Mouse (Mus musculus) lung, postnatal 0 days (tissue): ENCODE measurements at regions not wholly inside any gene's neighbourhood (a gene's known extent, or its start where the extent isn't known, plus 50 kb on each side); places are given as distances from the start of the nearest gene placed in this dataset.

ENCODE experiments used
- ATAC-seq: fragments of 200-750 bp; cut with Nextera tagmentation; 2 replicates; pipeline ENCODE4 v1.8.0; 2017; ENCODE audit warnings: moderate library complexity
- DNase-seq: peaks from one replicate; pipeline ENCODE4 v3.0.0-alpha.2; 2016; ENCODE audit warnings: low spot score
- H3K27ac ChIP-seq: fragments of 300-500 bp; sonication (generic); 2 replicates; pipeline ENCODE4 v1.5.1; 2014; ENCODE audit warnings: antibody characterized with exemption, mild to moderate bottlenecking, low read length, mixed read lengths
- H3K27me3 ChIP-seq: fragments of 300-500 bp; sonication (generic); replicated peaks from 2 replicates; pipeline ENCODE4 v1.6.1; 2014; ENCODE audit warnings: low read length, mixed read lengths; ENCODE audit not compliant: insufficient read depth
- H3K36me3 ChIP-seq: fragments of 300-500 bp; sonication (generic); 2 replicates; pipeline ENCODE4 v1.6.1; 2014; ENCODE audit warnings: low read length, mixed read lengths; ENCODE audit not compliant: insufficient read depth
- H3K4me1 ChIP-seq: fragments of 300-500 bp; sonication (generic); 2 replicates; pipeline ENCODE4 v1.6.1; 2014; ENCODE audit warnings: antibody characterized with exemption, low read depth, low read length, mixed read lengths; ENCODE audit not compliant: insufficient read depth
- H3K4me2 ChIP-seq: fragments of 300-500 bp; sonication (generic); replicated peaks from 2 replicates; pipeline ENCODE4 v1.6.1; 2014; ENCODE audit warnings: low read depth, mild to moderate bottlenecking, low read length, moderate library complexity, mixed read lengths
- H3K4me3 ChIP-seq: fragments of 300-500 bp; sonication (generic); 2 replicates; pipeline ENCODE4 v1.5.1; 2014; ENCODE audit warnings: low read depth, low read length
- H3K9ac ChIP-seq: fragments of 300-500 bp; sonication (generic); replicated peaks from 2 replicates; pipeline ENCODE4 v1.6.1; 2014; ENCODE audit warnings: low read depth, mild to moderate bottlenecking
- H3K9me3 ChIP-seq: fragments of 300-500 bp; sonication (generic); 2 replicates; pipeline ENCODE4 v1.6.1; 2016; ENCODE audit warnings: low read length, mixed read lengths
- CTCF ChIP-seq: IDR thresholded peaks from 2 replicates; pipeline ENCODE4 v1.5.1; 2016; ENCODE audit warnings: antibody characterized with exemption, mild to moderate bottlenecking
- EP300 ChIP-seq: IDR thresholded peaks from 2 replicates; pipeline ENCODE4 v1.6.1; 2016; ENCODE audit warnings: antibody characterized with exemption, mild to moderate bottlenecking, control low read depth
- WGBS: fragments of 180-500 bp; shearing (Covaris S2); extraction: QIAGEN DNeasy Blood & Tissue Kit; methylation state at CpG from one replicate; pipeline ENCODE4 v1.1.7; 2014; 5-methylcytosine and 5-hydroxymethylcytosine counted together

GRCm38 (mm10) chr15:41347221-41347620, 1213.1 kb downstream of the 9330182O14Rik start:
- WGBS = 89% methylated on average over 5 of the region's 5 CpGs
- no peak for ATAC-seq
- TF ChIP-seq EP300 = no peak
- TF ChIP-seq CTCF = no peak

GRCm38 (mm10) chr15:41352129-41352528, 1218.0 kb downstream of the 9330182O14Rik start:
- no peak overlapping the region for H3K4me2 ChIP-seq
- no peak for ATAC-seq
- no peaks in the 10 kb centered on the region for H3K36me3 ChIP-seq
- no peak for TF ChIP-seq CTCF
- no peak for TF ChIP-seq EP300
- no peak for DNase-seq
- 43% methylated on average over 1 of the region's 2 CpGs for WGBS
- H3K4me1 ChIP-seq = no peaks in the 10 kb centered on the region
- no peaks in the 10 kb centered on the region for H3K27me3 ChIP-seq
- no peak overlapping the region for H3K9ac ChIP-seq
- no peaks in the 10 kb centered on the region for H3K9me3 ChIP-seq
- H3K27ac ChIP-seq = no peak overlapping the region
- no peak overlapping the region for H3K4me3 ChIP-seq

More at GRCm38 (mm10) chr15:41347221-41347620, 1213.1 kb downstream of the 9330182O14Rik start:
- Histone ChIP-seq H3K36me3 (no peaks in the 10 kb centered on the region), H3K27me3 (no peaks in the 10 kb centered on the region), H3K9ac (no peak overlapping the region), H3K4me1 (no peaks in the 10 kb centered on the region), H3K4me2 (no peak overlapping the region), H3K27ac (no peak overlapping the region), H3K9me3 (no peaks in the 10 kb centered on the region), H3K4me3 (no peak overlapping the region)
- no peak for DNase-seq

- H3K27me3 ChIP-seq = no peaks in the 10 kb centered on the region
- H3K36me3 ChIP-seq = no peaks in the 10 kb centered on the region
- DNase-seq = no peak
- H3K4me2 ChIP-seq = no peak overlapping the region
- no peaks in the 10 kb centered on the region for H3K9me3 ChIP-seq
- H3K27ac ChIP-seq = no peak overlapping the region
- 78% methylated on average over 4 of the region's 4 CpGs for WGBS
- no peak overlapping the region for H3K9ac ChIP-seq
- no peak for TF ChIP-seq CTCF
- no peak for TF ChIP-seq EP300
- H3K4me3 ChIP-seq = no peak overlapping the region
- ATAC-seq = no peak
- H3K4me1 ChIP-seq = no peaks in the 10 kb centered on the region
Observed at GRCm38 (mm10) chr15:41359276-41359675, 1225.1 kb downstream of the 9330182O14Rik start.

- Histone ChIP-seq H3K4me1 (no peaks in the 10 kb centered on the region), H3K9me3 (no peaks in the 10 kb centered on the region), H3K4me2 (no peak overlapping the region), H3K27ac (no peak overlapping the region), H3K36me3 (no peaks in the 10 kb centered on the region), H3K27me3 (no peaks in the 10 kb centered on the region), H3K9ac (no peak overlapping the region), H3K4me3 (no peak overlapping the region)
- ATAC-seq (no peak), DNase-seq (no peak)
- 71% methylated on average over 1 of the region's 1 CpGs for WGBS
- TF ChIP-seq EP300 (no peak), CTCF (no peak)
Observed at GRCm38 (mm10) chr15:41374669-41375068, 1240.5 kb downstream of the 9330182O14Rik start.

- Histone ChIP-seq H3K4me2 (no peak overlapping the region), H3K9me3 (no peaks in the 10 kb centered on the region), H3K27ac (no peak overlapping the region), H3K36me3 (no peaks in the 10 kb centered on the region), H3K9ac (no peak overlapping the region), H3K4me3 (no peak overlapping the region), H3K4me1 (no peaks in the 10 kb centered on the region), H3K27me3 (no peaks in the 10 kb centered on the region)
- TF ChIP-seq EP300 (no peak), CTCF (no peak)
- no peak for ATAC-seq
- WGBS = 52% methylated on average over 4 of the region's 4 CpGs
- no peak for DNase-seq
Observed at GRCm38 (mm10) chr15:41375906-41376305, 1241.7 kb downstream of the 9330182O14Rik start.

GRCm38 (mm10) chr15:41379637-41380036, 1245.5 kb downstream of the 9330182O14Rik start:
- TF ChIP-seq CTCF (no peak), EP300 (no peak)
- H3K27me3 ChIP-seq = no peaks in the 10 kb centered on the region
- H3K4me3 ChIP-seq = no peak overlapping the region
- no peaks in the 10 kb centered on the region for H3K36me3 ChIP-seq
- no peaks in the 10 kb centered on the region for H3K4me1 ChIP-seq
- no peak overlapping the region for H3K4me2 ChIP-seq
- 84% methylated on average over 5 of the region's 5 CpGs for WGBS
- DNase-seq (no peak), ATAC-seq (no peak)
- no peak overlapping the region for H3K9ac ChIP-seq
- H3K27ac ChIP-seq = no peak overlapping the region
- no peaks in the 10 kb centered on the region for H3K9me3 ChIP-seq

GRCm38 (mm10) chr15:41380429-41380828, 1246.3 kb downstream of the 9330182O14Rik start:
- Histone ChIP-seq H3K4me1 (no peaks in the 10 kb centered on the region), H3K27ac (no peak overlapping the region), H3K9ac (no peak overlapping the region), H3K27me3 (no peaks in the 10 kb centered on the region), H3K4me2 (no peak overlapping the region), H3K36me3 (no peaks in the 10 kb centered on the region), H3K4me3 (no peak overlapping the region), H3K9me3 (no peaks in the 10 kb centered on the region)
- WGBS = 88% methylated on average over 7 of the region's 7 CpGs
- DNase-seq = no peak
- TF ChIP-seq EP300 = no peak
- TF ChIP-seq CTCF = no peak
- no peak for ATAC-seq
